Mouse (Mus musculus) heart, postnatal 0 days (tissue): ENCODE results near the gene Leprot.

Source experiments
- CTCF ChIP-seq: IDR thresholded peaks from 2 replicates; pipeline ENCODE4 v1.5.1; 2016; ENCODE audit warnings: antibody characterized with exemption, control low read depth, low read depth
- EP300 ChIP-seq: IDR thresholded peaks from 2 replicates; pipeline ENCODE4 v1.6.1; 2016; ENCODE audit warnings: antibody characterized with exemption, low read depth

- TF ChIP-seq CTCF: no peak
- TF ChIP-seq EP300: no peak
Measured at GRCm38 (mm10) chr4:101669161-101669560, 21.6 kb downstream of the Leprot start.
